Mouse (Mus musculus) heart, adult 9 months (tissue): Measurements from ENCODE around the gene Slc38a11.

Experiments
- DNase-seq, 2 experiments: peaks; one replicate each; pipeline ENCODE4 v3.0.0; 2022; ENCODE audit warnings: low spot score in 2 of 2

Gene Slc38a11

DNA sequence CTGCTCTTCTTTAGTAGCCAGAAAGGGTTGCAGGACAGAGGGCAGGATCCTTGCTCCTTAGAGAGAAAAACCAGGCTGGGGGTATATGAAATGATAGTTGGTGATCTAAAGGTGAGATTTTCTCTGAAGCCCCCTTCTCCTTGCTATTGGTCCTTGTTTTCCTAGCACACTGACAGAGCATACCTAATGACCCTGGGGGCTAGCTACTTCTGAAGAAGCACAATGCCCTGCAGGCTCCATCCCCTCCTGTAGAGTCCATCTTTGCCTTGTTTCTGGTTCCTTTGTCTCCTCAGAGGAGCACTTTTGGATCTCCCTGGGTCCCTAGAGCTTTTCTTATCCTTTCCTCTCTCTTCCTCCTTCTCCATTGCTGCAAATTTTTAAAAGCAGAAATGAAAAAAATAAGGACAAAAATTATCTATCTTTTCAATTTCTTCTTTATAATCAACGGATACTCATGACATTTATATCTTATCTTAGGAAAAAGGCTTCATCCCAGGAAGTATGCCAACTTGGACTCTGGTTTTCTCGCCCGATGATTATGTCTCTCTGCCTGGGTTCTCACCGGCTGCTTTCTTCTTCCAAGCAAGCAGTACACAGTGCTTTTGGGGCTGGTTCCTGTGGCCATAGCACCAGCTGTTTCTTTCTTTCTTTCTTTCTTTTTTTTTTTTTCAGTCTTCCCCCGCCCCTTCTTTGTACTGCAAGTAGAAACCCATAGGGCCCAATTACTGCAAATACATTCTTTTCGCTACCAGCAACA lies 41.7 kb downstream of the Slc38a11 start:
- no peak for DNase-seq

DNA sequence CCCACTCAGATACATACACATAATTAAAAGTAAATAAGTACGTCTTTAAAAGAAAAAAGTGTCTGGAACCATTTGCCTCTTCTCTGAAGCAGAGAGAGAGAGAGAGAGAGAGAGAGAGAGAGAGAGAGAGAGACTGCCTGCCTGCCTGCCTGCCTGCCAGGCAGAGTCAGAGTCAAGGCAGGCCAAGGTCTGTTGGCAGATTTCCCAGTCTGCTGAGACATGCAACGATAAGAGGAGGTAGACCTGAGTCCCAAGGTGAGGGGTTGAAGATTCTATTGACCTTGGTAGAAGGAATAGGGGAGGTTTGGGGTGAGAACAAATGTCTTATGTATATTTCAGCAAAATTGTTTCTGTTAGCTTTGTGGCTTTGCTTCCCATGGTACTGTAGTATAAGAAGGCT lies 42.9 kb downstream of the Slc38a11 start:
- DNase-seq: peak in 1 of 2 experiments; percentile 37

- no peak for DNase-seq
These were observed 47.1 kb downstream of the Slc38a11 start for GRCm38 (mm10) chr2:65316721-65317120.

DNA sequence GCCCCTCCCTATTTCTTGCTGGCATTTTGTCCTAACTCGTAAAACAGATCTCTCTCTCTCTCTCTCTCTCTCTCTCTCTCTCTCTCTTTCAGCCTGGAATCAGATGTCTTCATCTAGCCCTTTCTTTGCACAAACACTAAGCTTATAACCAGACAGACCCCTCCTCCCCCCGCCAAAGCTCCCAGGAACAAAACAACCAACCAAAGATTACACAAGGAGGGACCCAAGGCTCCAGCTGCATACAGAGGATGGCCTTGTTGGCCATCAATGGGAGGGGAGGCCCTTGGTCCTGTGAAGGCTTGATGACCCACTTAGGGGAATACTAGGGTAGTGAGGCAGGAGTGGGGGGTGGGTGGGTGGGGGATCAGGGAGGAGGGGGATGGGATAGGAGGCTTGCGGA lies 52.6 kb downstream of the Slc38a11 start:
- no peak for DNase-seq

- DNase-seq: no peak
These were observed 67.3 kb downstream of the Slc38a11 start for GRCm38 (mm10) chr2:65296541-65296940.

DNA sequence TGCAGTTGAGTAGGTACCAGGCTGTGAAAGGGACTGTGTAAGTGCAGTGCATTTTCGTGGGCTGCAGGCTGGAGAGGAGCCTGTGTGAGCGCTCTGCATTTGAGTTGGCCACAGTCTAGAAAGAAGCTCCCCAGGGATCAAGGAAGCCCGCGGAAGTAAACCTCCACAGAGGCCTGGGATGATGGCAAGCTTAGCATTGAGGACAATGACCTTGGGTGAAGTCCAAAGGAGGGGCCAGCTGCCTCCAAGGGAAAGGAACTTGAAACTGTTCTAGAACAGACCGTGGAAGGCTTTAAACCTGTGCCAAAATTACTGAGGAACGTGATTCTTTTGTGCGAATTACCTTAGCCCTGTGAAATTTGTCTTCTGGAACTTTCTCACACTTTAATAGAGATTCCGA lies 69.7 kb downstream of the Slc38a11 start:
- peak; percentile 62 to 69 for DNase-seq

DNA sequence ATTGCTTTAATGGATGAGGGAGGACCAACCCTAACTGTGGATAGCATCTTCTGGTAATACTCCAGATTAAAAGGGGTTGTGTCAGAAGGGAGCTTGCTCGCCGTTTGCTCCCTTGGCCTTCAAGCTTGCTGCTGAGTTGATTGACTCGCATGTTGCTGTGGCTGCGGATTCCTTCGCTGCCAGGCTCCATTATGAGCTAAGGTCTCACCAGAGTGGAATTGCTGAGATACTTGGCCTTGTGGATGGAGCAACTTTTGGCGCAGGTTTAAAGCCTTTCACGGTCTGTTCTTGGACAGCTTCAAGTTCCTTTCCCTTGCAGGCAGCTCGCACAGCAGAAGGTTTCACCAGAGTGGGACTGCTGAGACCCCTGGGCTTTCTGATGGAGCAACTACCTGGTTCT lies 70.4 kb downstream of the Slc38a11 start:
- no peak for DNase-seq

DNA sequence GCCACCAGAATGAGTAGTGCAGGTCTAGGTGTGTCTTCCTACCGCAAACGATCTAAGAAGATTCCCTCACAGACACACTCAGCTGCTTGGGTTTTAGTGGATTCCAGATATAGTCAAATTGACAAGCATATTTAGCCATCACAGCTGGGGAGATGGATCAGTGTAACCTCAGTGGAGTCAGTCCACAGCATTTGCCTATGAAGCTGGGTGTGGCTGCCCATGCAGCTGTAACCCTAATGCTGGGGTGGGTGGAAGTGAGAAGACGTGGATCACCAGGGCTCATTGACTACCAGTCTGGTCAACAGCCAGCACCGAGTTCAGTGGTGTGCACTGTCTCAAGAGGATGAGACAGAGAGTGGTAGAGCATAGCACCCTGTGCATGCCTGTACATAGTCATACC lies 74.1 kb downstream of the Slc38a11 start:
- DNase-seq: no peak

DNA sequence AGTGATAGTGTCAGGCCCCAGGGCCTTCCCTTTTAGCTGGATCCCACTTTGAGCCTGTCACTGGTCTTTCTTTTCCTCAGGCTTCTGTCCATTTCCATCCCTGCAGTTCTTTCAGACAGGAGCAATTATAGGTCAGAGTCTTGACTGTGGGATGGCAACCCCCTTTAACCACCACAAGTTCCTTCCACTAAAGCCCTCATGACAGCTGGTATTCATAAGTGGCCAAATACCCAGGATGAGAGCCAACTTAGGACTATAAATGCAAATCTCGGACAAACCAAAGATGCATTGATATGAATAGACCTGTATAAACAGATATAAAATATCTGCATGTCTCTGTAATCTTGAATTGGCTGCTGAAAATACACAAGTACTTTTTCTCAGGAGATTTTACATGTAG lies 75.1 kb downstream of the Slc38a11 start:
- no peak for DNase-seq

DNA sequence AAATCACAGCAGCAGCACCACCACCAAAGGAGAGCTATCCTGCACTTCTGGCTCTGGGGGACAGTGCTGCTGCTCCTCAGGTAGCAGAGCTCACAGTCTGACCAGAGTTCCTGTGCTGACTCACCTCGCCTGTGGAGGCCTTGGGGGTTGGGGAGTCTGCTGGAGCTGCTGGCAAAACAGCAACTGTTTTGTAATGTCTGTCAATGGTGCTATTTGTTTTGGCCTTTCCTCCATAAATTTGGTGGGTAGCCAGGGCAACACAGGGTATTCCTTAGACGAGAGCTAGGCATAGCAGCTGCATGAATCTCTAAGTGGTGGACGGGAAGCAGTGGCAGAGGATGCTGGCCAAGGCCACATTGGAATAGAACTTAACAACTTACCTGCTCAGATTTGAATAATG lies 78.5 kb downstream of the Slc38a11 start:
- DNase-seq: peak; percentile 15 to 30

DNA sequence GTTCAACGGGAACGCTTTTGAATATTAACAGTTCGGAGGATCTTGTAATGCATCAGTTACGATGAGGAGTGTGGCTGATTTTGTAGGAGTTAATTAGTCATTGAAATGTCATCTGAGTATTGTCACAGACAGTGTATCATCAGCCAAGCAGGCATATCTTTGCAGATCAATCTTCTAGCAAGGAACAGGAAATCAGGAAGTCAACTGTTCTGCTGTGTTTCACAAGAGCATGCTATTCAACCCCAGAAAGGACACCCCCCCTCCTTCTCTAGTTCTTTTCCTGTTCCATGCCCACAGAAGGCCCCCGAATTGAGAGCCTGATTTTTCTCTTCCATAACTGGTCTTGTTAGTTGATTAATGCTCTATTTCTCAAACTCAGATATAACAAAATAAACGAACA lies 80.9 kb downstream of the Slc38a11 start:
- DNase-seq: no peak

DNA sequence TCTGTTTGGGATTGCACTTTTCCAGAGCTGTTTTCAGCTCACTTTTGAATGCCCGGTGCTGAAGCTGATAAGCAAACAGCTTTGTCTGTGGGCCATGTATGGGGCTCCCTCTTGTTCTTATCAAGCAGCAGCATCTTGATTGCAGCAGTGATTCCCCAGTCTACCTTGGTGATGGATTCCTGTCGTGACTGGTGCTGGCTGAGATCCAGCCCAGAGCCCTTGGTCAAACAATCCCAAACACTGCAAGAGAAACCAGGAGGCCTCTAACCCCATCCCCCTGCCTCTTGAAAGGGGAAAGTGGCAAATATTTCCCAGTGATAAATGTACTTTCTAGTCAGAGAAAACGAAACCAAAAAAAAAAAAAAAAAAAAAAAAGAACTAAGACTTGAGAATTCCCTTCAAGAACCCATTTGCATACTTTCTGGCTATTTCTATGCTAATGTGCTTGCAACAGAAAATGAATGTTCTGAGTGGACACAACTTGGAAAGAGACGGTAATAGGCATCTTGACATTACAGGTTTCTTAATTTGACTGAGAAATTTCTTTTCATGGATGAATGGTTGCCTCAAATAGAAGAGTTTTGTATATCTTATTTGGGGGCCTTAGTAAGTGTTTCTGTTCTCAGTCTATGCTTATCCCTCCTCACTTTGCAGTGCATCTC lies 84.7 kb downstream of the Slc38a11 start:
- no peak for DNase-seq

- no peak for DNase-seq
These were observed 88.3 kb downstream of the Slc38a11 start for GRCm38 (mm10) chr2:65275443-65276061.

GRCm38 (mm10) chr2:65273910-65274309 lies 89.9 kb downstream of the Slc38a11 start:
- no peak for DNase-seq

GRCm38 (mm10) chr2:65268731-65269130 lies 95.1 kb downstream of the Slc38a11 start:
- DNase-seq: no peak

DNA sequence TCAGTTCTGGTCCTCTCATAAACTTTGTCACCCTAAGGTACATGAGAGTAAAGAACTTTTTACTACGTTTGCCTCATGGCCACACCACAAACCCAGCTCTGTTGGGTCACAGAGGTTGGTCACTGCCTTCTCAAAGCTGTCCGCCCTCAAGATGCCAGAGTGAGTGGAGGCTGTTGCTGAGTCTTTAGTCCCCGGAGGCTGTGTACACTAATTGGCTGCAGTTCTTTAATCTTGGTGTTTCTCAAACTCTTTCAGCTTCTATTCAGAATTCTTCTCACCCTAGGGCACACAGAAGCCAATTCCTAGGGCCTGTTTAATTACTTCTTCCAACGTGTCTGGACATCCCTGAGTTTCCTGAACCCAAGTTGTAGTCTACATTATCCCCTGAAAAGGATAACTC lies 96.0 kb downstream of the Slc38a11 start:
- DNase-seq: no peak

DNA sequence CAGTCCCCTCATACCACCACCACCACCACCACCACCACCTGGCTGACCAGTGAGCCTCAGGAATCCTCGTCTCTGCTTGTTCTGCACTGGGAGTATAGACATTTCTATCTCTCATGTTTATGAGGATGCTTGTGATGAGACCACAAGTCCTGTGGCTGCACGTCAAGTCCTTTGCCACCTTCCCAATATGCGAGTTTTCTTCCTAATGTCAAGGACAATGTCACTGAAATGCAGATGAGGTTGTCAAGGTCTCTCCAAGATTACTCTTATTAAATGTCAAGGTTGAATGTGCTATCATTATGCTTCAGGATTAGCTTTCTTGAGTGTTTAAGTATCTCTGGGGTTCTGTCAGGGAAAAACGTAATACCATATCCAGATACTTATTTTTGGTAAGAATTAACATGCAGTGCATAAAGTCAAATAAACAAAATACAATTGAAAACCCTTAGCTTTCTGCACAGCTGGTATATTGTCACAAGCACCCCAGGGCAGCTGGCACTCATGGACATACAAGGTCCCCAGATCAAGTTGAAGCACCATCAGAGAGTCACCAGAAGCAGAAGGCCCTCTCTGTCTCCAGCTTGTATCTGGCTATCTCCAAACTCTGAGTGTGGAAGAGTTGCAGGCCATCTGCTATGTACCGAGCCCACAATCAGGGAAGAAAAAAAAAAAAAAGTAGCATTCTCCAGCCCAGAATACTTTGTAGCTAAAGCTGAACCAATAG lies 97.1 kb downstream of the Slc38a11 start:
- no peak for DNase-seq
